Mouse (Mus musculus): ENCODE measurements around the gene Clybl.

DNA sequence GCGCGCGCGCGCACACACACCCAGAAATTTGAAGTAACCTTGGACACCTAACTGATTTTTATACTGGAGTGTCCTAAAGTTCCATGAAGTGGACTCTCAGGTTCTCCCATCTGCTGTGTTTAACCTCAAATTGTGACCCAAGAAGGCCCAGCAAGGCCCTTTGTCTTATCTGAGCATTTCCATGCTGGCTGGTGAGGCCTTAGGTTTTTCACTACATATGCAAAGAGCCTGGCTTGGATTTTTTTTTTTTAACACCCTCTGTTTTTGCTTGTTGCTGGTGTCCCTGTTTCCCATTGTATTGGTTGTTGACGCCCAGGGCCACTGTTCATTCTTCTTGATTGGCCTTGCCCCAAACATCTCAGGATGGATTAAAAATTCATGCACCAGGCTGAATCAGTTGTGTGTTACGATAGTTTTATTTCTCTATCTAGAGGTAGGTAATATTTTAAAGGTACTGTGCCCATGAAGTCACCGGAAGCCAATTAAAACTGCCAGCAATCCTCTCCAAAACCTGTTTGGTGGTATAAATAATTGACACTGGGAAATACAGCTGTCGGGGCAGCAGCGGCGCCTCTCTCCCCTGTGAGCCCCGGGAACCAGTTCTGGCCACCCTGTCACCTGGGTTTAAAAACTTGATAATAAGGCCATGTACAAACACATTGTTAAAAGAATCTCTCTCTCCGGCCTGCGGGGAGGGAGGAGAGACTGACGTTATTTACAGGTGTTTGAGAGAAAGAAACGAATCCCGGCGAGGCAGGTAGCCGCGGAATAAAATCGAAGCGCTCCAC is 45.4 kb downstream of the Clybl start:
- TF ChIP-seq POLR2A (IDR thresholded peaks at IDR 0.05; ENCODE audit: insufficient read length, low read depth) = no peak
- TF ChIP-seq CEBPB (IDR thresholded peaks at IDR 0.05; ENCODE audit: insufficient read depth, poor library complexity, severe bottlenecking) = no peak
- TF ChIP-seq TCF12 (IDR thresholded peaks at IDR 0.05; ENCODE audit: insufficient read depth, poor library complexity, severe bottlenecking) = no peak
